Mouse (Mus musculus) ES-Bruce4 (cell line): ENCODE data around the gene Tiprl. TPM values are rescaled to one million over a fixed set of nuclear protein-coding genes. Genes with fewer than 3 reads are reported as not detected.

Experiments
- H3K27ac ChIP-seq: 2 replicates; pipeline ENCODE4 v1.5.1; 2012; ENCODE audit warnings: low read length, inconsistent platforms; ENCODE audit not compliant: insufficient read depth
- H3K27me3 ChIP-seq: 2 replicates; pipeline ENCODE4 v1.6.1; 2012; ENCODE audit warnings: mild to moderate bottlenecking, low read length, inconsistent platforms; ENCODE audit not compliant: control insufficient read depth, poor library complexity, insufficient read depth, severe bottlenecking
- H3K36me3 ChIP-seq: 2 replicates; pipeline ENCODE4 v1.6.1; 2012; ENCODE audit warnings: inconsistent platforms, mild to moderate bottlenecking, low read length, moderate library complexity; ENCODE audit not compliant: control insufficient read depth, poor library complexity, insufficient read depth, severe bottlenecking
- H3K4me1 ChIP-seq: one replicate; pipeline ENCODE4 v1.8.1; 2011; ENCODE audit warnings: low read length; ENCODE audit not compliant: control insufficient read depth, insufficient read depth
- H3K4me3 ChIP-seq: 2 replicates; pipeline ENCODE4 v1.5.1; 2011; ENCODE audit warnings: low read depth, mild to moderate bottlenecking, low read length
- H3K9ac ChIP-seq: 2 replicates; pipeline ENCODE4 v1.6.1; 2012; ENCODE audit warnings: low read depth, mild to moderate bottlenecking, inconsistent platforms; ENCODE audit not compliant: poor library complexity, severe bottlenecking
- H3K9me3 ChIP-seq: replicated peaks from 2 replicates; pipeline ENCODE4 v1.6.1; 2012; ENCODE audit warnings: mild to moderate bottlenecking, low read length, inconsistent platforms; ENCODE audit not compliant: control insufficient read depth, poor library complexity, insufficient read depth, severe bottlenecking
- CTCF ChIP-seq: IDR thresholded peaks from one replicate; pipeline ENCODE4 v1.8.1; 2011; ENCODE audit warnings: low read depth, low read length
- EP300 ChIP-seq: IDR thresholded peaks from 2 replicates; pipeline ENCODE4 v1.6.1; 2011; ENCODE audit warnings: low read depth, low read length; ENCODE audit not compliant: insufficient read depth
- POLR2A ChIP-seq: IDR thresholded peaks from one replicate; pipeline ENCODE4 v1.8.1; 2011; ENCODE audit warnings: low read length; ENCODE audit not compliant: insufficient read depth
- polyA plus RNA-seq: library from polyadenylated mRNA; stranded (reverse); fragments of >200 nt; gene quantifications from 2 replicates; pipeline ENCODE4 v1.2.4, GENCODE M21; 2011; ENCODE audit warnings: low read depth; ENCODE audit not compliant: missing spikeins, insufficient read depth, insufficient read length

Gene Tiprl
- polyA plus RNA-seq, 1 experiment = 88.0 TPM

- TF ChIP-seq POLR2A (no peak), EP300 (no peak), CTCF (no peak)
- H3K9ac ChIP-seq = no peak overlapping the region
- no peak overlapping the region for H3K4me3 ChIP-seq
- H3K36me3 ChIP-seq = no peaks in the 10 kb centered on the region
- H3K9me3 ChIP-seq = no peaks in the 10 kb centered on the region
- peaks cover 2% of the 10 kb centered on the region for H3K4me1 ChIP-seq
- no peak overlapping the region for H3K27ac ChIP-seq
- no peaks in the 10 kb centered on the region for H3K27me3 ChIP-seq
These were observed 37.8 kb downstream of the Tiprl start for GRCm38 (mm10) chr1:165198951-165199350.

- no peak overlapping the region for H3K4me3 ChIP-seq
- TF ChIP-seq CTCF (no peak), EP300 (no peak), POLR2A (no peak)
- no peaks in the 10 kb centered on the region for H3K36me3 ChIP-seq
These were observed 38.9 kb downstream of the Tiprl start for GRCm38 (mm10) chr1:165197875-165198274.

GRCm38 (mm10) chr1:165195396-165195960 is 41.3 kb downstream of the Tiprl start:
- no peak for TF ChIP-seq EP300
- no peak for TF ChIP-seq CTCF
- no peaks in the 10 kb centered on the region for H3K36me3 ChIP-seq
- no peaks in the 10 kb centered on the region for H3K27me3 ChIP-seq
- H3K4me3 ChIP-seq = no peak overlapping the region
- no peaks in the 10 kb centered on the region for H3K9me3 ChIP-seq
- H3K4me1 ChIP-seq = peaks cover 2% of the 10 kb centered on the region
- H3K9ac ChIP-seq = no peak overlapping the region
- no peak overlapping the region for H3K27ac ChIP-seq

More at GRCm38 (mm10) chr1:165197875-165198274, 38.9 kb downstream of the Tiprl start:
- H3K27me3 ChIP-seq = no peaks in the 10 kb centered on the region
- no peaks in the 10 kb centered on the region for H3K9me3 ChIP-seq
- peaks cover 2% of the 10 kb centered on the region for H3K4me1 ChIP-seq
- H3K27ac ChIP-seq = no peak overlapping the region
- H3K9ac ChIP-seq = no peak overlapping the region

- no peak for TF ChIP-seq CTCF
- TF ChIP-seq EP300 = no peak
- TF ChIP-seq POLR2A = no peak
- Histone ChIP-seq H3K9me3 (no peaks in the 10 kb centered on the region), H3K27ac (0 out of 2 replicates have a peak overlapping the region, but pooled peaks have one; percentile 24), H3K4me1 (peaks cover 3% of the 10 kb centered on the region), H3K4me3 (peak overlapping the region; percentile 85), H3K36me3 (no peaks in the 10 kb centered on the region), H3K27me3 (no peaks in the 10 kb centered on the region), H3K9ac (peak overlapping the region; percentile 80)
These were observed 42.2 kb downstream of the Tiprl start for GRCm38 (mm10) chr1:165194662-165195013.

GRCm38 (mm10) chr1:165193880-165194661 is 42.7 kb downstream of the Tiprl start, which contains the start of gene Sft2d2:
TSS of gene Sft2d2 (minus strand) at chr1:165194438.
- Histone ChIP-seq H3K27me3 (no peaks in the 10 kb centered on the region), H3K4me3 (peak within 1 kb of the TSS; percentile 85), H3K27ac (0 out of 2 replicates have a peak within 1 kb of the TSS, but pooled peaks have one; percentile 24), H3K9me3 (no peaks in the 10 kb centered on the region), H3K4me1 (peaks cover 3% of the 10 kb centered on the region), H3K9ac (peak within 1 kb of the TSS; percentile 80), H3K36me3 (no peaks in the 10 kb centered on the region)
- TF ChIP-seq POLR2A (no peak), EP300 (0 out of 2 replicates have a peak, but pooled peaks have one; percentile 23)

- H3K27ac ChIP-seq = no peak overlapping the region
- H3K4me1 ChIP-seq = peaks cover 2% of the 10 kb centered on the region
- H3K4me3 ChIP-seq = peak overlapping the region; percentile 85
- peak overlapping the region; percentile 80 for H3K9ac ChIP-seq
- TF ChIP-seq POLR2A (no peak), EP300 (no peak), CTCF (no peak)
- no peaks in the 10 kb centered on the region for H3K9me3 ChIP-seq
- H3K36me3 ChIP-seq = no peaks in the 10 kb centered on the region
- H3K27me3 ChIP-seq = no peaks in the 10 kb centered on the region
These were observed 43.4 kb downstream of the Tiprl start for GRCm38 (mm10) chr1:165193426-165193825.
